8 mouse cellular contexts compared by ENCODE assay signal in genomic region chr2:32288371-32288931, GRCm38 (mm10). TPM values are rescaled to one million over a fixed set of nuclear protein-coding genes. Genes with fewer than 3 reads are reported as not detected.
DNase-seq lines count a peak whose midpoint lies in the region; ATAC-seq and TF ChIP-seq lines count a peak whose summit lies in the region.

No protein-coding gene starts in this region.

- peaks cover 9% of the 10 kb centered on the region for H3K36me3 ChIP-seq in ES-E14 (ENCODE audit: control insufficient read depth, insufficient read depth, low read length, poor library complexity, severe bottlenecking)
- peaks cover 30% of the 10 kb centered on the region for H3K36me3 ChIP-seq in forebrain, embryonic 13.5 days (ENCODE audit: poor library complexity, severe bottlenecking)
- peaks cover 39% of the 10 kb centered on the region for H3K36me3 ChIP-seq in limb, embryonic 14.5 days (ENCODE audit: control insufficient read depth, insufficient read depth, low read length)
- H3K36me3 ChIP-seq in midbrain, postnatal 0 days (ENCODE audit: insufficient read depth, low read length): peaks cover 18% of the 10 kb centered on the region

- no peak for TF ChIP-seq POLR2A in limb, embryonic 14.5 days (IDR thresholded peaks at IDR 0.05; ENCODE audit: borderline replicate concordance, extremely low read depth, insufficient read depth, insufficient read length)

- peak; percentile 57 for DNase-seq in embryo, embryonic 10 days (ENCODE audit: low spot score)
- no peak for DNase-seq in embryo, embryonic 9.5 days (ENCODE audit: extremely low spot score)
- DNase-seq in ES-E14 (ENCODE audit: low read depth, low spot score): no peak
- peak; percentile 61 for DNase-seq in limb, embryonic 14.5 days (ENCODE audit: low spot score)
- DNase-seq in midbrain, postnatal 0 days (ENCODE audit: low spot score): peak; percentile 26
- no peak for DNase-seq in spleen, postnatal 4 days (ENCODE audit: low spot score in 2 of 2)
- DNase-seq in thymus, postnatal 4 days: no peak

- no peak overlapping the region; the same call in 1 of the 2 replicates for H3K27ac ChIP-seq in ES-E14 (ENCODE audit: insufficient read depth, low read depth, low read length, poor library complexity, severe bottlenecking)
- H3K27ac ChIP-seq in forebrain, embryonic 13.5 days: 0 out of 2 replicates have a peak overlapping the region, but pooled peaks have one; percentile 19
- peak overlapping the region; percentile 61; the same call in 1 of the 2 replicates for H3K27ac ChIP-seq in limb, embryonic 14.5 days (replicated peaks; ENCODE audit: low read depth, low read length)
- peak overlapping the region; percentile 67 for H3K27ac ChIP-seq in midbrain, postnatal 0 days (ENCODE audit: low read depth, low read length)

- H3K4me2 ChIP-seq in forebrain, embryonic 13.5 days: peak overlapping the region; percentile 79
- H3K4me2 ChIP-seq in limb, embryonic 14.5 days (replicated peaks; ENCODE audit: low read depth, low read length, severe bottlenecking): peak overlapping the region; percentile 74
- H3K4me2 ChIP-seq in midbrain, postnatal 0 days (ENCODE audit: low read depth, low read length, poor library complexity, severe bottlenecking): peak overlapping the region; percentile 73

- WGBS in forebrain, embryonic 13.5 days: 2% methylated on average over 26 of the region's 29 CpGs
- WGBS in limb, embryonic 14.5 days: 3% methylated on average over 21 of the region's 29 CpGs
- WGBS in midbrain, postnatal 0 days: 1% methylated on average over 28 of the region's 29 CpGs

- H3K4me3 ChIP-seq in ES-E14 (ENCODE audit: insufficient read depth in 1 of 2, low read depth in 1 of 2, low read length in 2 of 2, poor library complexity in 1 of 2, severe bottlenecking in 1 of 2): peak overlapping the region; percentile 81 to 95
- peak overlapping the region; percentile 82 for H3K4me3 ChIP-seq in forebrain, embryonic 13.5 days
- H3K4me3 ChIP-seq in limb, embryonic 14.5 days (replicated peaks; ENCODE audit: low read length): peak overlapping the region; percentile 80
- peak overlapping the region; percentile 77 for H3K4me3 ChIP-seq in midbrain, postnatal 0 days (ENCODE audit: low read depth, low read length)

- in situ Hi-C loops in ES-E14 (cut with MboI; ENCODE audit: low sequenced_read_pairs in 2 of 2, unreplicated experiment in 2 of 2): no loop called here

- peak; percentile 67 for ATAC-seq in forebrain, embryonic 13.5 days
- peak; percentile 64 for ATAC-seq in limb, embryonic 14.5 days (ENCODE audit: low FRiP score, low read depth)
- ATAC-seq in midbrain, postnatal 0 days (ENCODE audit: low FRiP score): peak; percentile 59

- H3K9ac ChIP-seq in ES-E14 (ENCODE audit: insufficient read depth, low read depth, low read length, poor library complexity, severe bottlenecking): peak overlapping the region; percentile 85
- H3K9ac ChIP-seq in forebrain, embryonic 13.5 days: peak overlapping the region; percentile 84
- peak overlapping the region; percentile 88 for H3K9ac ChIP-seq in limb, embryonic 14.5 days (ENCODE audit: low read depth, low read length, severe bottlenecking)
- peak overlapping the region; percentile 93 for H3K9ac ChIP-seq in midbrain, postnatal 0 days (replicated peaks; ENCODE audit: low read length, poor library complexity, severe bottlenecking)

- no peaks in the 10 kb centered on the region for H3K27me3 ChIP-seq in forebrain, embryonic 13.5 days
- H3K27me3 ChIP-seq in limb, embryonic 14.5 days (ENCODE audit: control insufficient read depth, insufficient read depth, low read length): no peaks in the 10 kb centered on the region
- no peaks in the 10 kb centered on the region for H3K27me3 ChIP-seq in midbrain, postnatal 0 days (ENCODE audit: insufficient read depth, low read length)

- H3K9me3 ChIP-seq in ES-E14 (ENCODE audit: control insufficient read depth, insufficient read depth, low read depth, low read length): no peaks in the 10 kb centered on the region
- no peaks in the 10 kb centered on the region for H3K9me3 ChIP-seq in forebrain, embryonic 13.5 days (replicated peaks)
- H3K9me3 ChIP-seq in limb, embryonic 14.5 days (ENCODE audit: control insufficient read depth, low read length): no peaks in the 10 kb centered on the region
- H3K9me3 ChIP-seq in midbrain, postnatal 0 days (ENCODE audit: low read length): no peaks in the 10 kb centered on the region

- peaks cover 0 to 3% of the 10 kb centered on the region in 2 experiments; a peak in 1 of 4 replicates for H3K4me1 ChIP-seq in ES-E14 (ENCODE audit: control insufficient read depth in 2 of 2, insufficient read depth in 2 of 2, low read length in 2 of 2, poor library complexity in 1 of 2)
- H3K4me1 ChIP-seq in forebrain, embryonic 13.5 days: peaks cover 22% of the 10 kb centered on the region
- peaks cover 17% of the 10 kb centered on the region for H3K4me1 ChIP-seq in limb, embryonic 14.5 days (ENCODE audit: control insufficient read depth, insufficient read depth, low read length)
- H3K4me1 ChIP-seq in midbrain, postnatal 0 days (ENCODE audit: insufficient read depth, low read length): peaks cover 11% of the 10 kb centered on the region; the same call in 1 of the 2 replicates

- TF ChIP-seq CTCF in midbrain, postnatal 0 days (IDR thresholded peaks at IDR 0.05): no peak

TF ChIP-seq in ES-E14, 5 proteins besides CTCF, POLR2A, EP300 and RAD21:
- TF ChIP-seq ZNF384 (IDR thresholded peaks at IDR 0.05; ENCODE audit: low read depth, low read length): no peak
- no peak for TF ChIP-seq HCFC1 (IDR thresholded peaks at IDR 0.05; ENCODE audit: borderline replicate concordance, insufficient read depth, low read length)
- TF ChIP-seq ZC3H11A (IDR thresholded peaks at IDR 0.05; ENCODE audit: borderline replicate concordance, low read depth, low read length): no peak
- no peak for TF ChIP-seq MAFK (IDR thresholded peaks at IDR 0.05; ENCODE audit: insufficient read depth, low read depth, low read length)
- no peak for TF ChIP-seq CHD2 (IDR thresholded peaks at IDR 0.05; ENCODE audit: low read depth, low read length)

RNA-seq across cellular contexts. Expression of gene Swi5, which starts 0.6 kb away (rescaled TPM):
- total RNA-seq in ES-E14 (2012; rRNA removed): 172 and 280 TPM in 2 replicates
- 466 and 470 TPM in 2 replicates for polyA plus RNA-seq in forebrain, embryonic 13.5 days (2015; fragmentation: Nextera tagmentation; extraction: Ambion mirVana)
- 272 and 324 TPM in 2 replicates for polyA plus RNA-seq in limb, embryonic 14.5 days (2012; rRNA removed)
- 221 and 244 TPM in 2 replicates for polyA plus RNA-seq in limb, embryonic 14.5 days (2014; fragmentation: Nextera tagmentation; extraction: Ambion mirVana)
- 292 and 375 TPM in 2 replicates for total RNA-seq in midbrain, postnatal 0 days (2014; rRNA removed)
- polyA plus RNA-seq in midbrain, postnatal 0 days (2015; fragmentation: Nextera tagmentation; extraction: Ambion mirVana): 463 and 486 TPM in 2 replicates

RNA-seq across cellular contexts. Expression of gene Golga2, which starts 1.3 kb away (rescaled TPM):
- 42.2 and 49.9 TPM in 2 replicates for total RNA-seq in ES-E14 (2012; rRNA removed)
- 20.5 and 23.4 TPM in 2 replicates for polyA plus RNA-seq in forebrain, embryonic 13.5 days (2015; fragmentation: Nextera tagmentation; extraction: Ambion mirVana)
- polyA plus RNA-seq in limb, embryonic 14.5 days (2012; rRNA removed): 56.4 and 63.1 TPM in 2 replicates
- polyA plus RNA-seq in limb, embryonic 14.5 days (2014; fragmentation: Nextera tagmentation; extraction: Ambion mirVana): 32.4 and 33.3 TPM in 2 replicates
- total RNA-seq in midbrain, postnatal 0 days (2014; rRNA removed): 57.4 and 68.8 TPM in 2 replicates
- 27.7 and 30.1 TPM in 2 replicates for polyA plus RNA-seq in midbrain, postnatal 0 days (2015; fragmentation: Nextera tagmentation; extraction: Ambion mirVana)

RNA-seq across cellular contexts. Expression of gene Uck1, which starts 28.5 kb away (rescaled TPM):
- total RNA-seq in ES-E14 (2012; rRNA removed): 52.1 and 56.8 TPM in 2 replicates
- polyA plus RNA-seq in forebrain, embryonic 13.5 days (2015; fragmentation: Nextera tagmentation; extraction: Ambion mirVana): 76.9 and 89.3 TPM in 2 replicates
- 64.8 and 69.4 TPM in 2 replicates for polyA plus RNA-seq in limb, embryonic 14.5 days (2012; rRNA removed)
- 59.9 and 67.8 TPM in 2 replicates for polyA plus RNA-seq in limb, embryonic 14.5 days (2014; fragmentation: Nextera tagmentation; extraction: Ambion mirVana)
- 138 and 142 TPM in 2 replicates for total RNA-seq in midbrain, postnatal 0 days (2014; rRNA removed)
- 110 and 121 TPM in 2 replicates for polyA plus RNA-seq in midbrain, postnatal 0 days (2015; fragmentation: Nextera tagmentation; extraction: Ambion mirVana)

RNA-seq across cellular contexts. Expression of gene Pomt1, which starts 52.1 kb away (rescaled TPM):
- total RNA-seq in ES-E14 (2012; rRNA removed): 36.5 and 63.7 TPM in 2 replicates
- 23.7 and 27.0 TPM in 2 replicates for polyA plus RNA-seq in forebrain, embryonic 13.5 days (2015; fragmentation: Nextera tagmentation; extraction: Ambion mirVana)
- polyA plus RNA-seq in limb, embryonic 14.5 days (2012; rRNA removed): 36.4 and 45.8 TPM in 2 replicates
- polyA plus RNA-seq in limb, embryonic 14.5 days (2014; fragmentation: Nextera tagmentation; extraction: Ambion mirVana): 21.7 and 22.9 TPM in 2 replicates
- total RNA-seq in midbrain, postnatal 0 days (2014; rRNA removed): 48.6 and 48.9 TPM in 2 replicates
- polyA plus RNA-seq in midbrain, postnatal 0 days (2015; fragmentation: Nextera tagmentation; extraction: Ambion mirVana): 21.5 and 23.5 TPM in 2 replicates

Comparison
In these comparisons a context has a peak if more than half of its experiments do, and no peak if none do; other contexts are left out.
1. DNase-seq: peak in embryo, embryonic 10 days (single experiment), limb, embryonic 14.5 days (single experiment) and midbrain, postnatal 0 days (single experiment); none in embryo, embryonic 9.5 days (single experiment), ES-E14 (single experiment), spleen, postnatal 4 days (0 of 2) and thymus, postnatal 4 days (single experiment).
2. Peak in every context shown above with its lines, with median percentiles within 50 percentile points of each other: H3K4me3 ChIP-seq, H3K9ac ChIP-seq, ATAC-seq and H3K4me2 ChIP-seq.